Mouse (Mus musculus): ENCODE results near the gene Mipol1. TPM values are rescaled to one million over a fixed set of nuclear protein-coding genes. Genes with fewer than 3 reads are reported as not detected.

Gene Mipol1
- total RNA-seq, 2 experiments from 2014 or later: 3.1 to 4.0 TPM

DNA sequence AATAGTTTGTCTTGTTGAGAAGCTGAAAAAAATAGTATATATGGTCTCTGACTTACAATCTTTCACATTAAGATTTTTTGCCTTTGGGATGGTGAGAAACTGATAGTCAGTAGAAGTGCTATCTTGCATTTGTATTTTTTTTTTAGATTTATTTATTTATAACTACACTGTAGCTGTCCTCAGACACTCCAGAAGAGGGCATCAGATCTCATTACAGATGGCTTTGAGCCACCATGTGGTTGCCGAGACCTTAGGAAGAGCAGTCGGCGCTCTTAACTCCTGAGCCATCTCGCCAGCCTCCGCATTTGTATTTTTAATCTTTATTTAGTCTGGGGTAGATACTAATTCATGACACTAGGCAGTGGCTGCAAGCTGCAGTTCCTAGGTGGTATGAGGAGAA lies 3.2 kb downstream of the Mipol1 start:
- DNase-seq (ENCODE audit: low spot score): peak; percentile 55

DNA sequence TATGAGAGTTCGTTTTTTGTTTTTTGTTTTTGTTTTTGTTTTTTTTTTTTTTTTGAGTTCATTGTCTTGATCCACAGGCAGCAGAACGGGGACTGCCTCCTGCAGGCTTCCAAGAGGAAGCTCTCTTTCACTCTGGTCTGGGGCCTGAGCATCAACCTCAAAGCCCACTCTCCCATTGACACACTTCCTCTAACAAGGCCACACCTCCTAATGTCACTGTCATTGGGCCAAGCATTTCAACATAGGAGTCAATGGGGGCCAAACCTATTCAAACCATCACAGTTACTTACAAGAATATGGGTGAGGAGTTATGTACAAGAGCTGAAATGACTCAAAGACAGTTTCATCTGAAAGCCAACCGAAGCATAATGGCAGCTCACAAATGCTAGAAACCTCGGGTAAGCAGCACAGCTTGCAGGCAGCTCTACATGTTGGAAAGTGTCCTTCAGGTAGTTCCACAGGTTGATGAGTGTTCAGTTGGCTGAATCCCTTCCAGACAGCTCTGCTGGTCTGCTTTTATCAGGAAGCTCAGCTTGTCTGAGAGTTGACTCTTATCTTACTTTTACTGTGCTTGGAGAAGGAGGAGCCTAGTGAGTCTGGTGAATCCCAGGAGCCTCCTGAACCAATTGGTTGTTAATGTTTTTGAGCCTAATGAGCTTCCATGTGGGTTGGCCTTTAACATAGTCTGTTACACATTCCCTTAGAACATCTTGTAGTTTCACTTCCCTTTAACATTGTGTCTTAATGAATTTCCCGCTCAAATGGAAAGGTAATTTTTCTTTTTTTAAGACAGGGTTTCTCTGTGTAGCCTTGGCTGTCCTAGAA lies 13.7 kb downstream of the Mipol1 start:
- DNase-seq (ENCODE audit: low spot score): no peak

DNA sequence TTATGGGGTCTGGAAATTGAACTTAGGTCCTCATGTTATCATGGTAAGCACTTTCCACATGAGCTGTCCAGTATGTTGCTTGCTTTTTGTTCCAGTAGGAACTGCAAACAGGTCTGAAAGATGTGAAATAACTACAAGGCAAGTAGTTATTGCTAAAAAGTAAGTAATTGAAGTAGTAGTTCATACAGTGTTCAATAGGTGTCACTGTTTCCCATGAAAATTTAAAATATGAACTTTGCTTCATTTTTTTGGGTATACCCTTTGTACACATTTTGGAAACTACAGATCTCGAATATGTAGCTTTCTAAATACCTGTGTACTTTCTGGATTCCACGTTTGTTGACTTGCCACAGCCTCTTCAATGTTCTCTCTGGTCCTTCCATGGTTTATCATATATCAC lies 28.3 kb downstream of the Mipol1 start:
- DNase-seq (ENCODE audit: low spot score): no peak

DNA sequence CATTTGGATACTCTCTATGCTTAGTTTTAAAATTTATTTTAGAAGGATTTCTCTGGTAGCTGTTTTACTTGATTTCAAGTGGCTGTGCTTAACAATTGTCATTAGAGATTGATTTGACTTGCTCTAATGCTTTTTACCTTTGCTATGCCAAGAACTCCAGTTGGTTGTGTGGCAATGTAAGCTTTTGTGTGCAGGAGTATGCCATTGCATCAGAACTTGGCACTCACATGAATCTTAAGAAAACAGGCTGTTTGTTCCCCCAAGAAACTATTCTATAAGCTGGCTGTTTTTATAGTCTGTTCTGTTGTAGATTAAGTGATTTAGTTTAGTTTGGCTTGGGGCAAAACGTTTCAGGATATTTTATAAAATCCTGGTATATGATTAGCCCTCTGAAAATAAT lies 45.2 kb downstream of the Mipol1 start:
- no peak for DNase-seq (ENCODE audit: low spot score)

DNA sequence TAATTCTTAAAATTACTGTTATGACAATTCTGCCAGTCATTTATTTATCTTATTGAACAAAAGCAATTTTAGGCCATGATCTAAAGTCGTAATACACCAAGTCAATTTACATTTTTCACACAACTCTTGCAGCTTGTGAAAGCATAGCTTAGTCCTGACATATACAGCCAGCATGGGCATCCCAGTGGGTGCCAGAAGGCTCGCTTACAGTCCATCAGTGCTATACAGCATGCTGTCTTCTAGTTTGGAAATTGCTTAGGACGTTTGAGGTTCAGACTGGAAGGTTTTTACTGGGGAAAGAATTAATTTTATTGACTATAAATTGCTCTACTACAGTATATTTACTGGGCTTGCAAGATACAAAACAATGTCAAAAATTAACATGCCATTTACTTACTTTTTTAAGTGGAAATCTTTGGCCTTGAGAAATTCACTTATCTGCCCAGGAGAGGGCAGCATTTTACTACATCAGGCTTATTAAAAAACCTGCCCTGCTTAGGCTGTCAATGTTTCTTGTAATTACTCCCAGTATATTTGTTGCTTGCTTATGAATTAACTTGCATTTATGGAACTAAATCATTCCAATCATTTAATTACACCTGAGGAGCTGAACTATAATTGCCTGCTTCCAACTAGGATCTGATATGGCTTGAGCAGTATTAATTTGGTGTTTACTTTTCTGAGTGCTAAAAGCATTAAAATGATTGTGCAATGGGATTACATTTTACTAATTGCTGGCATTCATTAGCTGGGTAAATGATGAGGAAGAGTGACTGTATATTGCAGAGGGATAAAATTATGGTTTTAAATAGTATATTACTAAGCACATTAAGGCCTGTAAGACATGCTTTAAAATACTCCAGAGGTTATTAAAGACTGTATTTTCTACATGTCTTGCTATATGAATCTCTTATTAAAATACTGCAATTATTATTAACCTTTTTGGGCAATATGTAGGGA lies 51.2 kb downstream of the Mipol1 start:
- peak; percentile 20 for DNase-seq (ENCODE audit: low spot score)

DNA sequence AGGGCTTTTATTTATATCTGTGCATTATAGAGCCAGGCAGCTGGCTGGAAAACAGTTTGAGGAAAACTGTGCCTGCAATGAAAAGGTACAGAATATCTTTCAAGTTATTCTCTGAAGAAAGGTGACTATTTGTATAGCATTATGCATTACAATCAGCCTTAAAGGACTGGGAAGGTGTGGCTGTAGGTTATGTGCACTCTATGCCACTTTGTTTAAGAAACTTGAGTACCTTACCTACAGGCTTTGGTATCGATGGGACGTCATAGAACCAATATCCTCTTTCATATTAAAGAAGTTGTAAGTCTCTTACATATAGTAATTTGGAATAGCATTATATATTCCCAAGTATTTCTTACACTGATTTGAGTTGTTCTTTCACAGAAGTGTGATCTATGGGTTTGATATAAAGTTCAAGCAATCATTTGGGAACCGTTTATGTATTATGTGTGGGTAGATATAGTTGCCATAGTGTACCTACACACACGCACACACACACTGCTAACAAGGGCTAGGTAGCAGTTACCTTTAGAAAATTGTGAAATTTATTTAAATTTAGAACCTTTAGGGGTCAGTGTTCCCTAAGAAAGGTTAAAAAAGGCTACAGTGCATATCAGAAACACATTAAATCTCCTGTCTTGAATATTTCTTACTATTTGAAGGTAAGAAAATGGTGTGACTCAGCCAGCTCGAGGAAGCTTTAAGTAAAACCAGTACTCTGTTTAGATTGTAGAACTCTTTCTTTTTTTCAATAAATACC lies 55.3 kb downstream of the Mipol1 start:
- DNase-seq (ENCODE audit: low spot score): no peak

DNA sequence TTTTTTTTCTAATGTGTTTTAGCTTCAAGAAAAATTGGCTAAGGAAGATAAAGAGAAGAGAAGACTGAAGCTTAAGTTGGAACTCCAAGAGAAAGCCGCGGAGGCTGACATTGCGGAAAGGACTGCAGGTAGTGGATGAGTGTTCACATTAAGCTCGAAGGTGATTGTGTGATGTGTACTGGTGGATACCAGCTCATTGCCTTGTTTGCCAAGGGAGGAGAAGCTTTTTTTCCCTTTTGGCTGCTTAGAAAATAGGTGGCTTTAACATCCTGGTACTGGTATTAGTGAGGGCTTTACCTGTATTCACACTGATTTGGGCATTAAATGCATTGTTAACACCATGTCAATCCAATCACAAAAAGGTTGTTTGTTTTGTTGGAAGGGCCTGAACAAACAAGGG lies 77.1 kb downstream of the Mipol1 start:
- DNase-seq (ENCODE audit: low spot score): no peak

DNA sequence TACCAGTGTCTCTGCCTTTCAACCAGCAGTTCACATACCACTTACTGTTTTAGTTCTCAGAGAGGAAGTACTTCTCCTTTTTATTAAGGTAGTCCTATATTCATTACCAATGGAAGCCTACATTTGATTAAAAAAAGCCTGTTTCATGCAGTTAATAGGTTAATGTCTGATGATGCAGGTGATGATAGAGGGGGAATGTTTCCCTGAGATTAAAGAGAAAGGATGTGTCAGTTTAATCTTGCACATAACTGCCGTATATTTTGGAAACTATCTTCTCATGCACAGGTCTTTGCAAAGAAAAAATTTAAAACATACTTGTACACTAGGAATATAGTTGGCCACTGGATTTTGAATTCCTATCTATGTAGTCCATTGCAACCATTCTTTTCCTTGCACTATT lies 77.5 kb downstream of the Mipol1 start:
- DNase-seq (ENCODE audit: low spot score): no peak

DNA sequence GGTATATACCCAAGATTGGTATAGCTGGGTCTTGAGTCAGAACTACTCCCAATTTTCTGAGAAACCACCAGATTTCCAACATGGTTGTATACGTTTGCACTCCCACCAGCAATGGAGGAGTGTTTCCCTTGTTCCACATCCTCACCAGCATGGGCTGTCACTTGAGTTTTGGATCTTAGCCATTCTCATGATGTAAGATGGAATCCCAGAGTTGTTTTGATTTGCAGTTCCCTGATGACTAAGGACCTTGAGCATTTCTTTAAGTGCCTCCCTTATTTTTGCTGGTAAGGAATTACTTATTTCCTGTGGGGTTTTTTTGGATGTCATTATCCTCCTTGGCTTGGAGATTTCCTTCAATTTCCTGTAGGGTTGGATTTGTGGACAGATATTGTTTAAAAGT lies 108.8 kb downstream of the Mipol1 start:
- DNase-seq (ENCODE audit: low spot score): no peak

DNA sequence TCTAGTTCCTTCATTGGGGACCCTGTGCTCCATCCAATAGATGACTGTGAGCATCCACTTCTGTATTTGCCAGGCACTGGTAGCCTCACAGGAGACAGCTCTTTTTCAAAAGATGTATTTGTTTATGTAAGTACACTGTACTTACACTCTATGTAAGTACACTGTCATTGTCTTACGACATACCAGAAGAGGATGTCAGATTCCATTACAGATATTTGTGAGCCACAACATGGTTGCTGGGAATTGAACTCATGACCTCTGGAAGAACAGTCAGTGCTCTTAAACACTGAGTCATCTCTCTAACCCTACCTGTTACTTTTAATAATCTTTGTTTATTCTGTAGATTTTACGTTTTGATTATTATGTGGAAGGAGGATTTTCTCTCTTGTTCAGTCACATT lies 109.9 kb downstream of the Mipol1 start:
- no peak for DNase-seq (ENCODE audit: low spot score)

DNA sequence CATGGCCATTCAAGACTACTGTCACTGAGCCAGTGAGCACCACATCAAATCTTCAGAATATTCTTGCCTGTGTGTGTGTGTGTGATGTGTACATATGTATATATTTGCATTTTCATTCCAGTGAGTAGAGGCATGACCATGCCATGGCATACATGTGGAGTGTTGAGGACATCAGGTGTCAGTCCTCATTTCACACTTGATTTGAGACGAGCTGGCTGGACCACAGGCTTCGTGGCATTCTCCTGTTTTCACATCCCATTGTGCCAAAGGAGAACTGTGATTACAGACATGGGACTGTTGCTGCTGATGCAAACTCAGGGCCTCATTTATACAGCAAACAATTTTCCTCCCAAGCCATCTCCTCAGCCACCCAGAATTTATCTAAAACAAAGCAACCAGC lies 132.5 kb downstream of the Mipol1 start:
- DNase-seq (ENCODE audit: low spot score): no peak

DNA sequence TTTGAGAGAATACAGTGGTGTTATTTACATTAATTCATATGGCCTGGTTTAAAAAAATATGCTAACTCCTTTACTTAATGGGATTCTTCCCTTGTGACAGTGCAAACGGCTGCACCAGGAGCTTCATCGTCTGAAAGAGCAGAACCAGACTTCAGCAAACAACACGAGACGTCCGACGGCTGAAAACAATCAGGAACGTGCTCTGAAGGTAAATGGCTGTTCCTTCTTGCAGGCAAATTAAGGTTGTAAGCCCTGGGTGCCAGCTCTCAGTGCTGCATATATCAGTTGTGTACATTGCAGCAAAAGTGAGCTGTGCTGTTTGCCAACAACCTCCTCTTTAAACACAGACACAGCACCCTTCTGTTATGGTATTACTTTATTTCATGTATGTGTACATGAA lies 133.8 kb downstream of the Mipol1 start:
- DNase-seq (ENCODE audit: low spot score): no peak

DNA sequence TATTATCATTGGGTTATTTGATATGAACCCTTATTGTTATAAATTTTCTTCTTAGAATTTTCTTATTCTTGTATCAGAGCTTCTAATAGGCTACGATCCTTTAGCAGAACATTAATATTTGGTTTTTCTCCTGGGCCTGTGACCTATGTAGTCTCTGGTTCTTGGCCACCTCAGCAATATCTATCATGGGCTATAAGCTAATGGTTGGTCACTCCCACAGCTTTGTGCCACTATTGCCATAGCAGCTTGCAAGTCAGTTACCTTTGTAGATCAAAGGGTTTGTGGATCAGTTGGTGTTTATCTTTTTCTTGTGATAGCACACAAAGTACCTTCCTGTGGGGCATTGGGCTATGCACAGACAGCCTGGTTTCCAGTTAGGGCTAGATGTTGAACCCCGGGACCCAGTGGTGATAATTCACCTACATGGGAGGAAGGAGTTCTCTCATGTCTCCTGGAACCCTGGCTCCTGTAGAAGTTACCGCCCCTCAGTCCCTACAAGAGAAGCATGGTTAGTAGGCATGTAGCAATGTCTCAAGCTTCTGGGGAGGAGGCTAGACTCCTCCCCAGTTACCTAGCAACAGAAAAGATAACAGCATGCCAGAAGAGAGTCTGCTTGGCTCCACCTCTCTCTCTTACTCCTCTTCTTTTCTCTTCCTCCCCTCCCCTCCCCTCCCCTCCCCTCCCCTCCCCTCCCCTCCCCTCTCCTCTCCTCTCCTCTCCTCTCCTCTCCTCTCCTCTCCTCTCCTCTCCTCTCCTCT lies 141.7 kb downstream of the Mipol1 start:
- DNase-seq (ENCODE audit: low spot score): no peak

DNA sequence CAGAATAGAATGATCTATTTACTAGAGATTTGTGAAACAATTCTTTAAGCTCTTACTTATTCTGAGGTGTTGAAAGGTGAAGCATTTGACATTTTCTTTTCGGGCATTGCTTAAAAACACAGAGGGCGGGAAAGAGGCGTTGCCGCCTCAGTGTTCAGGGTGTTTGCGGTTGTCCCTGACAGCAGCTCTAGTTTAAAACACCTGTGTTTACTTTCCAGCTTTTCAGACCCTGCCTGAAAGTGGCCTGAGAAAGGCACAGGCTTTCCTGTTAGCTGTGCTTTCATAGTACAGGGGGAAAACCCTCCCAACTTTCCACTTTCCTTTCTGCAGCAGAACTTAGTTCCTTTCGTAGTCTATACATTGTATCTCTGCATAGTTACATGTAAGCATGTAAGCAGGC lies 152.6 kb downstream of the Mipol1 start:
- no peak for DNase-seq (ENCODE audit: low spot score)

DNA sequence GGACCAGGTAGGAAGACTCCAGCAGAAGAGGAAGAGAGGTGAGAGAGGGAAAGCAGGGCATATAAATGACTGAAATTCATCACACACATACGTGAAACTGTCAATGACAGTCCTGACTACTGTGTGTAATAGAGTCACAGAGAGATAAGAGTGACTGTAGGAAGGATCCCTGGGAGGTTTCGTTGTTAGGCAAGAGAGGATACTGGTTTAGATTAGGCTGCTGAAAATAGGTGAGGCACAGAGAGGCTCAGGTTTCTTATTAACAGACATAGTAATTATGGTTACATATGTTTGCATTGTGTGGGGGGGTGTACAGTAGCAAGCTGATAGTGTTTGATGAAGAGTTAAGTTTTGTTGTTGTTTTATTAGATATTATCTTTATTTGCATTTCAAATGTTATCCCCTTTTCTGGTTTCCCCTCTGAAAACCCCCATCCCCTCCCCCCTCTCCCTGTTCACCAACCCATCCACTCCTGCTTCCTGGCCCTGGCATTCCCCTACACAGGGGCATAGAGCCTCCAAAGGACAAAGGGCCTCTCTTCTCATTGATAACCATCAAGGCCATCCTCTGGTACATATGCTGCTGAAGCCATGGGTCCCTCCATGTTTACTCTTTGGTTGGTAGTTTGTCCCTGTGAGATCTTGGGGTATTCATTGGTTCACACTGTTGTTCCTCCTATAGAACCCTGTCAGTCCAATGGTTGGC lies 157.5 kb downstream of the Mipol1 start:
- DNase-seq (ENCODE audit: low spot score): no peak

DNA sequence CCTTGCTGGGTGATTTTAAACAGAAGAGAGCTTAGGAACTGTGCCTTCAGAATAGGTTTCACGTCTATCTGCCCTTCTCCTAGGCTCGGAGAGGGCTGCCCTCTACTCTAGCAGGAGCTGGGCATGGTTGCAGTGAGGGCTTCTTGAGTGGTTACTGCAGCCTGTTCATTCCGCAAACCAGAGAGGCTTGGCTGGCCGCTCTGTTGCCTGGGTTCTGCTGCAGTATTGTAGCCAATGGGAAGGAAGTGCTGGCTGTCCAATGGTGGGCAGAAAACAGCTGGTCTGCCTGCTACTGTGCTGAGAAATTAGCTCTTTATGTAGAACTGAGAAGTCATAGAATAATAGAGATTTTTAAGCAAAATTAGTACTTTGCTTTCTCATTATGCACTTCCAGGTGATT lies 169.3 kb downstream of the Mipol1 start:
- DNase-seq (ENCODE audit: low spot score): no peak

DNA sequence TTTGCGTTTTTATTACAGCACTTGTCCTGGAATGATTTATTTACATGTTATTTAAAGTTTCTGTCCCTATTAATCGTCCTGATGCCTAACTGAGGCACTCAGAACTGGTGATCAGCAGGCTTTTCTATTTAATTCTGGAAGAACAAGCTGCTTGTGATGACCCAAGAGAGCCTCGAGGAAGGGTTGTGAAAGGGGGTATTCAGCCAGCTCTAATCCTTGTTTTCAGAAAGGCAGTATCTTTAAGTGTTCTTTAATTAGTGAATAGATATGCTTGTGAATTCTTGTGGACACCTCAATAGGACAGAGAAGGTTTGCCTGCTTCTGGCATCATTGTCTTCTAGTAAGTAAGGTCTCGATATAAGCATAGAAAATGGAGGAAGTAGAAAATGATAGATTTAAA lies 170.0 kb downstream of the Mipol1 start:
- no peak for DNase-seq (ENCODE audit: low spot score)

DNA sequence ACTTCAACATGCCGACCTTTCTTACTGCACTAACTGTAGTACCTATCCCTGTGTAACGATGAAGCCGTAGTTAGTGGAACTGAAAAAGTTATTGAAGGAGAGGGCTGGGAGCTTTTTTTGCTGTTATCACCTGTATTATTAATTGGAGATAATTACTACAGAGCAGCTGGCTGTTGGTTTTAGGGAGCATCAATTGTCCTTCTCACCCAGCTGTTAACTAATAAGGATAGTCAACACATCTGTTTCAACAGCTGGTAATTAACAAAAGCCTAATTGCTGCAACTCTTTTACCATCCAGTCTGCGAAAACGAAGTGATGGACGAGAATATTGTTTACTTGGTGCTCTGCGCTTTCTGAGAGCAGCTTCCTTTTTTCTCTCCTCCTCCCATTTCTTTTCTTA lies 170.9 kb downstream of the Mipol1 start:
- no peak for DNase-seq (ENCODE audit: low spot score)

DNA sequence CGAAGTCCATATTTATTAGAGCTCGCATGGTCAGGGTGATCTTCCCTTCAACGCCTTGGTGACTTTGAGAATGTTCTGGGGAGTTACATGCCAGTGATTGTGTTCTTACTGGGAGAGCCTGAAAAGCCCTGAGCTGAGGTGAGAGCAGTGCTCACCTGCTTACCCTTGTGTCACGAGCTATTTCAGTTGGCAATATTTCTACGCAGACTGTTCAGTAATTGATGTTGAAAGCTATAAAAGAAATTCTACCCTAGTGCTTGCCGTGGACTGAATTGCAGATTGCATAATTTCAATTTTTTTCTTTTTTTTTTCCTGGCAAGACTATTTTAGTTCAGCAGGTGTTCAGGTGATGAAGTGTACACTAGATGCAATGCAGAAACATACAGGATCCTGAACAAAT lies 172.1 kb downstream of the Mipol1 start:
- no peak for DNase-seq (ENCODE audit: low spot score)

DNA sequence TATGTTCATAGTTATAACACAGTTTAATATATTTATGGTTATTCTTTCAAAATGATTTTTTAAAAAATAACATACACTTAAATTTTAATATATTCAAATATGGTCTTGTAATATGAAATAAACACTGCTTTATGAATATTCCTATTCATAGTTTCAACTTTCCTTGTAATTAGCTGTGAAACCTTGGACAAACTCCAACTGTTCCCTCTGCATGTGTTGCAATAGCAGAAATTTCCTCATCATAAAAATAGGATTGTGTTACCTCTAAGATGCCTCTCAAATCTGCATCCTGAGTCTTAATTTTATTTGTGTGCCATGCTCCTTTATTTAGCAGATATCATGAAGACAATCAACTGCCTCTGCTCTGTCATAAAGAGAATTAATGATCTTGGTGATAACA lies 179.7 kb downstream of the Mipol1 start:
- no peak for DNase-seq (ENCODE audit: low spot score)

DNA sequence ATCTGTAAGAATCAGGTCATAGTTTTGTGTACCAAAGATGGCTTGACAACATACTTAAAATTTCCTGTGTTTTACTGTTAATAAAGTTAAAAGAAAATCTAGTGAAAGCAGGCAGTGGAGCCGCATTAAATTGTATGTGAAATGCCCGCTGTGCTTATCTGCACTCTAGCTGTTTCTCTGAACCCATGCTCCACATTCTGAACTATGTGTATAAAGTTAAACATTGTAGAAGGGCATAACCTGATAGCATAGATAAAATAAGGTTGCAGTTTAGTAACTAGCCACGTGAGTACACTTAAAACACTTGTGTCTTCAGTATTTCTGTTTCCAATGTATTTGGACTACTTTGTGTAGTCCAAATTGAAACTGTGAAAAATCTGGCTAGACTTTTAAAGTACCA lies 183.6 kb downstream of the Mipol1 start:
- no peak for DNase-seq (ENCODE audit: low spot score)

Data from gastrocnemius, adult 18-20 months (tissue).